Mouse (Mus musculus): ENCODE results near the gene Nudt22. TPM values are rescaled to one million over a fixed set of nuclear protein-coding genes. Genes with fewer than 3 reads are reported as not detected.

Gene Nudt22
- polyA plus RNA-seq, 1 experiment from 2014 or later: 20.1 TPM

GRCm38 (mm10) chr19:6974211-6975205 is 21.4 kb downstream of the Nudt22 start, which contains the start of gene Ppp1r14b:
Gene Ppp1r14b (plus strand): TSS chr19:6974968.
- H3K27ac ChIP-seq: peak within 1 kb of the TSS; percentile 86
- H3K36me3 ChIP-seq: peaks cover 23% of the 10 kb centered on the region
- peak; percentile 40 for ATAC-seq (ENCODE audit: insufficient number of reproducible peaks, insufficient read depth, low FRiP score, low TSS enrichment, low read depth)
- peaks cover 10% of the 10 kb centered on the region for H3K27me3 ChIP-seq
- no peaks in the 10 kb centered on the region for H3K9me3 ChIP-seq
- under 1% methylated on average over 65 of the region's 84 CpGs for WGBS
- H3K4me2 ChIP-seq: peak within 1 kb of the TSS; percentile 95
- peak within 1 kb of the TSS; percentile 85 for H3K9ac ChIP-seq (replicated peaks)
- H3K4me3 ChIP-seq (replicated peaks): peak within 1 kb of the TSS; percentile 71
- H3K4me1 ChIP-seq (replicated peaks): peaks cover 68% of the 10 kb centered on the region

- peak overlapping the region; percentile 71 for H3K4me3 ChIP-seq (replicated peaks)
- H3K27ac ChIP-seq: no peak overlapping the region
- H3K9ac ChIP-seq (replicated peaks): peak overlapping the region; percentile 85
- peaks cover 68% of the 10 kb centered on the region for H3K4me1 ChIP-seq (replicated peaks)
- H3K9me3 ChIP-seq: no peaks in the 10 kb centered on the region
- peak overlapping the region; percentile 95 for H3K4me2 ChIP-seq
- peaks cover 10% of the 10 kb centered on the region for H3K27me3 ChIP-seq
- WGBS: 33% methylated on average over 12 of the region's 12 CpGs
- peaks cover 23% of the 10 kb centered on the region for H3K36me3 ChIP-seq
- ATAC-seq (ENCODE audit: insufficient number of reproducible peaks, insufficient read depth, low FRiP score, low TSS enrichment, low read depth): no peak
Observed at GRCm38 (mm10) chr19:6973581-6974190, 22.2 kb downstream of the Nudt22 start.

GRCm38 (mm10) chr19:6972247-6972917 is 23.5 kb downstream of the Nudt22 start:
- 79% methylated on average over 13 of the region's 13 CpGs for WGBS
- Histone ChIP-seq H3K27me3 (peaks cover 10% of the 10 kb centered on the region), H3K9me3 (no peaks in the 10 kb centered on the region), H3K9ac (replicated peaks) (peak overlapping the region; percentile 14; the same call in 1 of the 2 replicates), H3K4me1 (replicated peaks) (peaks cover 66% of the 10 kb centered on the region), H3K36me3 (peaks cover 10% of the 10 kb centered on the region), H3K4me2 (no peak overlapping the region), H3K27ac (no peak overlapping the region), H3K4me3 (replicated peaks) (no peak overlapping the region)
- no peak for ATAC-seq (ENCODE audit: insufficient number of reproducible peaks, insufficient read depth, low FRiP score, low TSS enrichment, low read depth)

- no peaks in the 10 kb centered on the region for H3K9me3 ChIP-seq
- no peak overlapping the region; the same call in 1 of the 2 replicates for H3K4me2 ChIP-seq
- peaks cover 9% of the 10 kb centered on the region for H3K36me3 ChIP-seq
- peaks cover 61% of the 10 kb centered on the region for H3K4me1 ChIP-seq (replicated peaks)
- no peak overlapping the region for H3K27ac ChIP-seq
- H3K27me3 ChIP-seq: peaks cover 10% of the 10 kb centered on the region
- 21% methylated on average over 6 of the region's 6 CpGs for WGBS
- ATAC-seq (ENCODE audit: insufficient number of reproducible peaks, insufficient read depth, low FRiP score, low TSS enrichment, low read depth): no peak
- H3K4me3 ChIP-seq (replicated peaks): no peak overlapping the region
- 0 out of 2 replicates have a peak overlapping the region, but pooled peaks have one; percentile 14 for H3K9ac ChIP-seq (replicated peaks)
Observed at GRCm38 (mm10) chr19:6971644-6972043, 24.3 kb downstream of the Nudt22 start.

GRCm38 (mm10) chr19:6970460-6971085 is 25.3 kb downstream of the Nudt22 start:
- Histone ChIP-seq H3K9me3 (no peaks in the 10 kb centered on the region), H3K36me3 (peaks cover 16% of the 10 kb centered on the region), H3K4me1 (replicated peaks) (peaks cover 52% of the 10 kb centered on the region), H3K27ac (0 out of 2 replicates have a peak overlapping the region, but pooled peaks have one; percentile 35), H3K4me2 (peak overlapping the region; percentile 65), H3K4me3 (replicated peaks) (peak overlapping the region; percentile 64), H3K9ac (replicated peaks) (peak overlapping the region; percentile 67; the same call in 1 of the 2 replicates), H3K27me3 (peaks cover 10% of the 10 kb centered on the region)
- ATAC-seq (ENCODE audit: insufficient number of reproducible peaks, insufficient read depth, low FRiP score, low TSS enrichment, low read depth): no peak
- 23% methylated on average over 11 of the region's 11 CpGs for WGBS

- Histone ChIP-seq H3K9me3 (no peaks in the 10 kb centered on the region), H3K9ac (replicated peaks) (peak overlapping the region; percentile 67), H3K27ac (no peak overlapping the region), H3K36me3 (peaks cover 23% of the 10 kb centered on the region), H3K4me3 (replicated peaks) (peak overlapping the region; percentile 64), H3K4me2 (peak overlapping the region; percentile 65), H3K27me3 (peaks cover 10% of the 10 kb centered on the region), H3K4me1 (replicated peaks) (peaks cover 52% of the 10 kb centered on the region)
- under 1% methylated on average over 55 of the region's 55 CpGs for WGBS
- ATAC-seq (ENCODE audit: insufficient number of reproducible peaks, insufficient read depth, low FRiP score, low TSS enrichment, low read depth): peak; percentile 15; the same call in 1 of the 2 replicates
Observed at GRCm38 (mm10) chr19:6969665-6970381, 26.1 kb downstream of the Nudt22 start.

GRCm38 (mm10) chr19:6969291-6969664 is 26.6 kb downstream of the Nudt22 start:
- H3K9ac ChIP-seq (replicated peaks): peak overlapping the region; percentile 67
- no peaks in the 10 kb centered on the region for H3K9me3 ChIP-seq
- ATAC-seq (ENCODE audit: insufficient number of reproducible peaks, insufficient read depth, low FRiP score, low TSS enrichment, low read depth): no peak; the same call in 1 of the 2 replicates
- peak overlapping the region; percentile 64 for H3K4me3 ChIP-seq (replicated peaks)
- WGBS: under 1% methylated on average over 20 of the region's 20 CpGs
- peaks cover 29% of the 10 kb centered on the region for H3K36me3 ChIP-seq
- H3K27ac ChIP-seq: no peak overlapping the region
- peak overlapping the region; percentile 65 for H3K4me2 ChIP-seq
- H3K4me1 ChIP-seq (replicated peaks): peaks cover 52% of the 10 kb centered on the region
- peaks cover 10% of the 10 kb centered on the region for H3K27me3 ChIP-seq

GRCm38 (mm10) chr19:6968491-6969271 is 27.2 kb downstream of the Nudt22 start:
- Histone ChIP-seq H3K4me3 (replicated peaks) (peak overlapping the region; percentile 64), H3K27me3 (peaks cover 10% of the 10 kb centered on the region), H3K9me3 (no peaks in the 10 kb centered on the region), H3K27ac (no peak overlapping the region), H3K36me3 (peaks cover 34% of the 10 kb centered on the region), H3K4me1 (replicated peaks) (peaks cover 47% of the 10 kb centered on the region), H3K9ac (replicated peaks) (peak overlapping the region; percentile 67), H3K4me2 (peak overlapping the region; percentile 65)
- ATAC-seq (ENCODE audit: insufficient number of reproducible peaks, insufficient read depth, low FRiP score, low TSS enrichment, low read depth): no peak
- 11% methylated on average over 15 of the region's 15 CpGs for WGBS

- peaks cover 75% of the 10 kb centered on the region for H3K36me3 ChIP-seq
Observed at GRCm38 (mm10) chr19:6956461-6956860, 39.5 kb downstream of the Nudt22 start.

More at GRCm38 (mm10) chr19:6956461-6956860, 39.5 kb downstream of the Nudt22 start:
- H3K27ac ChIP-seq: no peak overlapping the region
- peaks cover 11% of the 10 kb centered on the region for H3K4me1 ChIP-seq (replicated peaks)
- H3K27me3 ChIP-seq: no peaks in the 10 kb centered on the region
- no peak overlapping the region for H3K9ac ChIP-seq (replicated peaks)
- H3K4me2 ChIP-seq: no peak overlapping the region
- ATAC-seq (ENCODE audit: insufficient number of reproducible peaks, insufficient read depth, low FRiP score, low TSS enrichment, low read depth): no peak
- no peaks in the 10 kb centered on the region for H3K9me3 ChIP-seq
- WGBS: 77% methylated on average over 10 of the region's 10 CpGs
- H3K4me3 ChIP-seq (replicated peaks): no peak overlapping the region
